Mouse (Mus musculus): ENCODE results near the gene Itga2b. TPM values are rescaled to one million over a fixed set of nuclear protein-coding genes. Genes with fewer than 3 reads are reported as not detected.

The Itga2b gene
- polyA plus RNA-seq, 1 experiment from 2014 or later: 4.4 TPM

DNA sequence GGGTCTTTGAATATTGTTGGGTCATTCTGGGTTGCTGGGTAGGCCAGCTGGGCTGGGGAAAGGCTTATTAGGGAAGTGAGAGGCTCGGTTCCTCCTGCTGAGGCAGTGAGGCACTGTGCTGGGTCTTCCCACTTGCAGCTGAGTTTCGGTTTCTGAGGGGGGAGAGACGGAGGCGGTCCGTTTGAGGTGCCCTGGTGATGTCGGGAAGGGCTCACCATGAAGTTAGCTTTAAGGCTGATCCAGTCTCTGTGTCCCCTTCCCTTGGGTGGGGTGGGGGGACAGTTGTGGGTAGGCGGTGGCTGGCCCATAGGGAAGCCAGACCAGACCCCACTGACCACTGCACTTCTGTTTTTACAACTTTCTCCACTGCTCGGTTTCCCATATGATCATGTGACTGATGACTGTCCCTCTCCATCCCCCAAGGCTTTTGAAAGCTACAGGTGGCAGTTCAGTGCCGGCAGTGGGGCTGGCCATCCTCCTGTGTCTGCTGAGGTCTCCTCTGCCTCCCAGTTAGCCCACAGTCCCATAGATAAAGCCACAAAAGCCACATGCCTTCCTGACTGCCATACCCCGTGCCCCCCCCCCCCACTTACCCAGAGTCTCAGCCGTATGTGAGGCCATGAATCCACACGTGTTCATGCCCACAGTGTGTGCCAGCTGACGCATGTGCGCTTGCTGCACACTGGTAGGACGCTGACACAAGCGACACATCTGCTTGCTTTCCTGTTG is 37.6 kb downstream of the Itga2b start:
- Histone ChIP-seq H3K4me2 (ENCODE audit: low read depth, severe bottlenecking) (no peak overlapping the region), H3K4me3 (ENCODE audit: low read depth, low read length) (no peak overlapping the region), H3K9me3 (ENCODE audit: control insufficient read depth, low read length) (no peaks in the 10 kb centered on the region), H3K36me3 (ENCODE audit: control insufficient read depth, insufficient read depth, low read length) (peaks cover 9% of the 10 kb centered on the region), H3K27ac (replicated peaks; ENCODE audit: low read depth, low read length) (no peak overlapping the region), H3K27me3 (ENCODE audit: control insufficient read depth, insufficient read depth, low read length) (no peaks in the 10 kb centered on the region), H3K4me1 (ENCODE audit: control insufficient read depth, insufficient read depth, low read length) (peaks cover 5% of the 10 kb centered on the region), H3K9ac (ENCODE audit: low read length) (no peak overlapping the region)
- no peak for DNase-seq (ENCODE audit: low spot score)
- 64% methylated on average over 16 of the region's 16 CpGs for WGBS
- no peak for ATAC-seq (ENCODE audit: insufficient number of reproducible peaks, low FRiP score, low TSS enrichment, low read depth)

DNA sequence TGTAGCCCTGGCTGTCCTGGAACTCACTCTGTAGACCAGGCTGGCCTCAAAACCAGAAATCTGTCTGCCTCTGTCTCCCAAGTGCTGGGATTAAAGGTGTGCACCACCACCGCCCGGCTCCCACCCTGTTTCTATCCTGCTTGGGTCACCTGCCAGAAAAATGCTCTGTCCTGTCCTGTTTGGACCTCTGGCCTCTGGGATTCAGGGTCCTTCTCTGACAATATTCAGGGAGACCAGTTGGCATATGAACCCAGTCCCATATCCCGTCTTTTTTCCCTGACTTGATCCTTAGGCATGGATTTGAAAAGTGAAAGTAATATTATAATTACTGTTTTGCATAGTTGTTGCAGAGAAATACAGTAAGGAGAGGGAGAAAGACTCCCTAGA is 38.2 kb downstream of the Itga2b start:
- Histone ChIP-seq H3K9ac (ENCODE audit: low read length) (no peak overlapping the region), H3K4me3 (ENCODE audit: low read depth, low read length) (no peak overlapping the region)

DNA sequence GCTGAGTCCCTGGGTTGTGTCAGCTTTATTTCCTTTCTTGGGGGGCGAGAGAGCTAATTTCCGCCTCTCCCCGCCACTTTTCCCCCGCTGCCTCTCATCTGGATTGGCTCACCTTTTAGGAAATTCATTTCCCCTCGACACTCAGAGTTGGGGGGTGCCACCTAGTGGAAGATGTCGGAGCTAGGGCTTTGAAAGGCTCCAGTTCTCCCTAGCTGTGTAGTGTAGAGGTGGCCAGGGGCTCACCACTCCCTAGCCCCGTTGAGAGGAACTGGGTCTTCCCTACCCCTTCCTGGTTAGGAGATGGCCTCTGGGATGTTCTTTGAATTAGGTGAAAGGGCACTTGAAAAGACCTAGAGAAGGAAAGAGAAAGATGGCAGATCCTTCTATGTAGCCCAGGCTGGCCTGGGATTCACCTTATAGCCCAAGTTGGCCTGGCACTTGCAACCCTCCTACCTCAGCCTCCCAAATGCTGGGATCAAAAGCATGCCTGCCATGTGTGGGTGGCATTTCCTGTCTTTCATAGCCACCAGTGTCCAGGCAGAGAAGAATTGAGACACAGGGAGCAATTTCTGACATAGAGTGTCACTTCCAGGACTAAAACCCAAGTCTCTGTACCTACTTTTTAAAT is 38.8 kb downstream of the Itga2b start:
- WGBS: under 1% methylated on average over 7 of the region's 7 CpGs
- ATAC-seq (ENCODE audit: insufficient number of reproducible peaks, low FRiP score, low TSS enrichment, low read depth): 0 out of 2 replicates have a peak, but pooled peaks have one; percentile 28
- Histone ChIP-seq H3K27me3 (ENCODE audit: control insufficient read depth, insufficient read depth, low read length) (no peaks in the 10 kb centered on the region), H3K4me3 (ENCODE audit: low read depth, low read length) (peak overlapping the region; percentile 71), H3K4me1 (ENCODE audit: control insufficient read depth, insufficient read depth, low read length) (peaks cover 3% of the 10 kb centered on the region), H3K36me3 (ENCODE audit: control insufficient read depth, insufficient read depth, low read length) (peaks cover 9% of the 10 kb centered on the region), H3K4me2 (ENCODE audit: low read depth, severe bottlenecking) (peak overlapping the region; percentile 92), H3K27ac (replicated peaks; ENCODE audit: low read depth, low read length) (peak overlapping the region; percentile 81), H3K9me3 (ENCODE audit: control insufficient read depth, low read length) (no peaks in the 10 kb centered on the region), H3K9ac (ENCODE audit: low read length) (peak overlapping the region; percentile 56)
- peak; percentile 88 for DNase-seq (ENCODE audit: low spot score)

More for the DNA sequence above, 38.2 kb downstream of the Itga2b start:
- DNase-seq (ENCODE audit: low spot score): no peak
- H3K27me3 ChIP-seq (ENCODE audit: control insufficient read depth, insufficient read depth, low read length): no peaks in the 10 kb centered on the region
- H3K27ac ChIP-seq (replicated peaks; ENCODE audit: low read depth, low read length): no peak overlapping the region
- H3K4me2 ChIP-seq (ENCODE audit: low read depth, severe bottlenecking): no peak overlapping the region
- WGBS: 82% methylated on average over 3 of the region's 3 CpGs
- H3K4me1 ChIP-seq (ENCODE audit: control insufficient read depth, insufficient read depth, low read length): peaks cover 3% of the 10 kb centered on the region
- H3K9me3 ChIP-seq (ENCODE audit: control insufficient read depth, low read length): no peaks in the 10 kb centered on the region
- no peak for ATAC-seq (ENCODE audit: insufficient number of reproducible peaks, low FRiP score, low TSS enrichment, low read depth)
- H3K36me3 ChIP-seq (ENCODE audit: control insufficient read depth, insufficient read depth, low read length): peaks cover 9% of the 10 kb centered on the region

DNA sequence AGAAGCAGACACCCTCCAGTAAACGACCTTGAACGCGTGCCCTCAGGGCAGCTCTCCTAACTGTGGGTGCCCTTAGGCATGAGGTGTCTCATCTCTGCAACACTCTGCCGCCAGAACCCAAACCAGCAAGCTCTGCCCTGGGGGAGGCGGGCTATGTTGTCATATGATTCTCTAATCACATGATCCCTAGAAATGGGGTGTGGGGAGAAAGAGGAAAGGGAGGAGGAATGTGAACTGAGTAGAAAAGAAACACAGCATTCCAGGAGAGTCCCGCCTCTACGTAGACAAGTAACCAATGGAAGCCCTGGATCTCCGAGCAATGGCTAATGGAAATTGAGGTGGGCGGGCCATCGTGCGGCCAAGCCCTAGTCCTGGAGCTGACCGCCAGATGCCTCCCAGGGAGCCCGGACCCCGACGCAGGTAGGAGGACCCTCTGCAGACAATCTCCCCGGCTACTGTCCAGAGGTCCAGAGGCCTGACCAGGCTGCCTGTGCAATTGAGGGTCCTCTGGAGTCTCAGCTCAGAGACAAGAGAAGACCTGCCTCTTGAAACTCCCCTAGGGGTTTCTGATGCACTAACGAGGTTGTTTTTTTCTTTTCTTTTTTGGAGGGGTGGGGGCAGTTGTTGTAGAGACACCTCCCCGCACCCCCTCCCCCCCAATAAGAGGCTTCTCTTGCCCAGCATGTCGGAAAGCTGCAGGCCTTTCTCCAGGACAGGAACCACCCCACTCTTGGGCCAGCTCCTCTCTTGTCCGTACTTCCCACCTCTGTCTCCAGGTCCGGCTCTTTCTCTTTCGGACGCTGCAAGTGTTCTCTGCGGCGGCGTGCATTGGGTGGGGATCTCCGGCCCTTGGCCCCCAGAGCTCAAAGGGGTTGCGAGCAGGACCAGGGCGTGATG is 39.6 kb downstream of the Itga2b start, which contains the start of gene Grn:
Grn (plus strand) TSS at position 195 of the 897 bp plus-strand sequence.
- H3K4me3 ChIP-seq (ENCODE audit: low read depth, low read length): peak within 1 kb of the TSS; percentile 71
- no peaks in the 10 kb centered on the region for H3K27me3 ChIP-seq (ENCODE audit: control insufficient read depth, insufficient read depth, low read length)
- H3K27ac ChIP-seq (replicated peaks; ENCODE audit: low read depth, low read length): peak within 1 kb of the TSS; percentile 81
- ATAC-seq (ENCODE audit: insufficient number of reproducible peaks, low FRiP score, low TSS enrichment, low read depth): peak; percentile 88
- peak within 1 kb of the TSS; percentile 58 for H3K9ac ChIP-seq (ENCODE audit: low read length)
- under 1% methylated on average over 29 of the region's 29 CpGs for WGBS
- DNase-seq (ENCODE audit: low spot score): peak; percentile 90
- H3K4me1 ChIP-seq (ENCODE audit: control insufficient read depth, insufficient read depth, low read length): peaks cover 3% of the 10 kb centered on the region
- peak within 1 kb of the TSS; percentile 92 for H3K4me2 ChIP-seq (ENCODE audit: low read depth, severe bottlenecking)
- 0 out of 2 replicates have a peak, but pooled peaks cover 4% of the 10 kb centered on the region for H3K36me3 ChIP-seq (ENCODE audit: control insufficient read depth, insufficient read depth, low read length)
- no peaks in the 10 kb centered on the region for H3K9me3 ChIP-seq (ENCODE audit: control insufficient read depth, low read length)

DNA sequence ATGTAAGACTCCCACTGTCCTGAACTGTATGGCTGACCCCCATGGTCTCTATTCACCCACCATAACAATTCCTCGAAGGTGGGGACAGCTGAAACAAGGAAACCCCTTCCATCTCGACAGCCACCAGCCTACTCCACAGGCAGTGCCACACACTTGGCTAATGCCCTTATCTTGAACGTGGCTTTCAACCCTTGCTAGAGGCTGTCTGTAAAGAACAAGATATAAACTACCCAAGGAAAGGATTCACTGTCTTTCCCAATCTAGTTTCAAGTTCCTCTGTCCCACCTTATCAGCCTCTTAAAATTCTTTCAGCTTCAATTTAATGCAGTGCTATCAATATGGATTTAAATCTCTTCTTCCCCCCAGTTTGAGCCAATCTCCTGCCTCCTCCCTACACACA is 40.4 kb downstream of the Itga2b start:
- Histone ChIP-seq H3K36me3 (ENCODE audit: control insufficient read depth, insufficient read depth, low read length) (0 out of 2 replicates have a peak, but pooled peaks cover 2% of the 10 kb centered on the region), H3K4me1 (ENCODE audit: control insufficient read depth, insufficient read depth, low read length) (peaks cover 3% of the 10 kb centered on the region), H3K4me3 (ENCODE audit: low read depth, low read length) (peak overlapping the region; percentile 71), H3K27ac (replicated peaks; ENCODE audit: low read depth, low read length) (no peak overlapping the region), H3K9me3 (ENCODE audit: control insufficient read depth, low read length) (no peaks in the 10 kb centered on the region), H3K9ac (ENCODE audit: low read length) (peak overlapping the region; percentile 58; the same call in 1 of the 2 replicates), H3K4me2 (ENCODE audit: low read depth, severe bottlenecking) (peak overlapping the region; percentile 92), H3K27me3 (ENCODE audit: control insufficient read depth, insufficient read depth, low read length) (no peaks in the 10 kb centered on the region)
- ATAC-seq (ENCODE audit: insufficient number of reproducible peaks, low FRiP score, low TSS enrichment, low read depth): no peak
- WGBS: 54% methylated on average over 3 of the region's 3 CpGs
- no peak for DNase-seq (ENCODE audit: low spot score)

DNA sequence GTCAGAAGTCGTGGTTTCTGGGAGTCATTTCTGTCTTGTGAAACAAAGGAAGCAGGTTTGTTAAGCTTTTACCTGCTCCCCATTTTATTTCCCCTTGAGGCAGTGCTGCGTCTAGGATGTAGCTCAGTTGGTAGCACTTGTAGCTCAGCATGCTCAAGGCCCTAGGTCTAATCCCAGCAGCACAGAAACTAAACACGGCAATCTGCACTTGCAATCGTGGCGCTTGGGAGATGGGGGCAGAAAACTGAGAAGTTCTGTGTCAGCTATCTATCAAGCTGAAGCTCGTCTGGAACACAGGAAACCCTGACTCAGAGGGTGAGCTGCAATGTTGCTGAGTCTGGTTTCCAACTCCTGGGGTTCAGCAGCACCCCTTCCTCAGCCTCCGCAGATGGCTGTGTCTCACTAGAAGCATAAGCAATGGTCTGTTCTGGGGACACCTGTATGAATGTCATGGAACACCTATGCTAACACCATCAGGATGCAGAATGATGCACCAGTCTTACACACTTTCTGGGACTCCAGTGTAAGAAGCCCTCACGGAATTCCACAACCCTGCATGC is 40.9 kb downstream of the Itga2b start:
- Histone ChIP-seq H3K4me1 (ENCODE audit: control insufficient read depth, insufficient read depth, low read length) (peaks cover 3% of the 10 kb centered on the region), H3K4me3 (ENCODE audit: low read depth, low read length) (no peak overlapping the region), H3K4me2 (ENCODE audit: low read depth, severe bottlenecking) (no peak overlapping the region), H3K27me3 (ENCODE audit: control insufficient read depth, insufficient read depth, low read length) (no peaks in the 10 kb centered on the region), H3K9me3 (ENCODE audit: control insufficient read depth, low read length) (no peaks in the 10 kb centered on the region), H3K27ac (replicated peaks; ENCODE audit: low read depth, low read length) (no peak overlapping the region), H3K36me3 (ENCODE audit: control insufficient read depth, insufficient read depth, low read length) (0 out of 2 replicates have a peak, but pooled peaks cover 2% of the 10 kb centered on the region), H3K9ac (ENCODE audit: low read length) (no peak overlapping the region)
- ATAC-seq (ENCODE audit: insufficient number of reproducible peaks, low FRiP score, low TSS enrichment, low read depth) (no peak), DNase-seq (ENCODE audit: low spot score) (no peak)
- WGBS: 75% methylated on average over 8 of the region's 8 CpGs

DNA sequence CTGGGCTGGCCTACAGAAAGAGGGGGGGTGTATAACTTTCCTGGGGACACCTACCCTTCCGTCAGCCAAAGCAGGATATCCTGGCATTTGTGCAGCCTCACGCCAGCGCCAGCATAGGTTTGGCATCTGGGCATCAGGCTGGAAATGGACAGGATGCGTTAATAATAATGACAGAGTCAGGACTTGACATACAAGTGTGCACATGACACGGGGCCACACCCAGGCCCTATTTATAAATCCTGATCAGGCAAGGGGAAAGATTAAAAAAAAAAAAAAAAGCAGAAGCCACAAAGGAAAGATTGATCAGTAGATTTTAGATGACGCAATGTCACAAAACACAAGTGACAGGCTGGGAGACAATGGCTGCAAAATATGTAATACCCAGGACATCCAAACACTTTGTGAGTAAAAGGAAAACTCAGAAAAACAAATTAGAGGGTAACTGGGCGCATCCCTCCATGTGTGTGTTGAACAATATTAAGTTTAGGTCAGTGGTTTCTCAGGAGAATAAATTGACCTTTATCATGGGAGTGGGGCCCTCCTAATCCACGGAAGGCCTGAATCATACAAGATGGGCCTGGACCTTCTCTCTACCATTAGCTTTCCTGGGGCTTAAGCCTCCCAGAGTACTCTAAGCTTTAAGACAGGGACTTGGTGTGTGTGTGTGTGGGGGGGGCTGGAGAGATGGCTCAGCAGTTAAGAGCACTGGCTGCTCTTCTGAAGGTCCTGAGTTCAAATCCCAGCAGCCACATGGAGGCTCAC is 44.2 kb downstream of the Itga2b start:
- no peak overlapping the region for H3K9ac ChIP-seq (ENCODE audit: low read length)
- H3K4me3 ChIP-seq (ENCODE audit: low read depth, low read length): no peak overlapping the region
- no peak overlapping the region for H3K4me2 ChIP-seq (ENCODE audit: low read depth, severe bottlenecking)
- ATAC-seq (ENCODE audit: insufficient number of reproducible peaks, low FRiP score, low TSS enrichment, low read depth) (no peak), DNase-seq (ENCODE audit: low spot score) (no peak)
- WGBS: 81% methylated on average over 8 of the region's 8 CpGs
- H3K36me3 ChIP-seq (ENCODE audit: control insufficient read depth, insufficient read depth, low read length): no peaks in the 10 kb centered on the region
- peaks cover 3% of the 10 kb centered on the region for H3K4me1 ChIP-seq (ENCODE audit: control insufficient read depth, insufficient read depth, low read length)
- H3K9me3 ChIP-seq (ENCODE audit: control insufficient read depth, low read length): no peaks in the 10 kb centered on the region
- no peaks in the 10 kb centered on the region for H3K27me3 ChIP-seq (ENCODE audit: control insufficient read depth, insufficient read depth, low read length)
- no peak overlapping the region for H3K27ac ChIP-seq (replicated peaks; ENCODE audit: low read depth, low read length)

Data from limb, embryonic 11.5 days (tissue).